Mouse (Mus musculus): ENCODE data around the gene Sema3d. TPM values are rescaled to one million over a fixed set of nuclear protein-coding genes. Genes with fewer than 3 reads are reported as not detected.
A peak's percentile ranks its signal among the peaks of the same experiment; 100 is the strongest.

The Sema3d gene
- polyA plus RNA-seq, 1 experiment from 2014 or later: 1.8 TPM

GRCm38 (mm10) chr5:12574551-12574950, 191.4 kb downstream of the Sema3d start:
- no peaks in the 10 kb centered on the region for H3K9me3 ChIP-seq
- H3K4me2 ChIP-seq: no peak overlapping the region
- no peaks in the 10 kb centered on the region for H3K36me3 ChIP-seq (replicated peaks)
- no peak overlapping the region for H3K9ac ChIP-seq
- WGBS: 71% methylated on average over 4 of the region's 4 CpGs
- no peaks in the 10 kb centered on the region for H3K27me3 ChIP-seq (replicated peaks)
- no peak for ATAC-seq (replicated peaks)
- H3K4me1 ChIP-seq: no peaks in the 10 kb centered on the region
- no peak overlapping the region for H3K4me3 ChIP-seq
- H3K27ac ChIP-seq: no peak overlapping the region

- Histone ChIP-seq H3K27me3 (replicated peaks) (no peaks in the 10 kb centered on the region), H3K9ac (no peak overlapping the region), H3K9me3 (no peaks in the 10 kb centered on the region), H3K27ac (no peak overlapping the region), H3K36me3 (replicated peaks) (no peaks in the 10 kb centered on the region), H3K4me3 (no peak overlapping the region), H3K4me2 (no peak overlapping the region), H3K4me1 (no peaks in the 10 kb centered on the region)
- WGBS: 83% methylated on average over 1 of the region's 1 CpGs
- no peak for ATAC-seq (replicated peaks)
Observed at GRCm38 (mm10) chr5:12575262-12575661, 192.1 kb downstream of the Sema3d start.

- H3K36me3 ChIP-seq (replicated peaks): no peaks in the 10 kb centered on the region
- H3K4me2 ChIP-seq: no peak overlapping the region
- no peaks in the 10 kb centered on the region for H3K27me3 ChIP-seq (replicated peaks)
- H3K9ac ChIP-seq: no peak overlapping the region
- H3K9me3 ChIP-seq: no peaks in the 10 kb centered on the region
- H3K4me3 ChIP-seq: no peak overlapping the region
- no peaks in the 10 kb centered on the region for H3K4me1 ChIP-seq
- ATAC-seq (replicated peaks): no peak
- H3K27ac ChIP-seq: no peak overlapping the region
- WGBS: 68% methylated on average over 4 of the region's 4 CpGs
Observed at GRCm38 (mm10) chr5:12579752-12580151, 196.6 kb downstream of the Sema3d start.

GRCm38 (mm10) chr5:12582540-12582939, 199.4 kb downstream of the Sema3d start:
- H3K27ac ChIP-seq: no peak overlapping the region
- H3K9me3 ChIP-seq: no peaks in the 10 kb centered on the region
- no peaks in the 10 kb centered on the region for H3K4me1 ChIP-seq
- no peaks in the 10 kb centered on the region for H3K27me3 ChIP-seq (replicated peaks)
- no peak overlapping the region for H3K9ac ChIP-seq
- H3K4me2 ChIP-seq: no peak overlapping the region
- no peaks in the 10 kb centered on the region for H3K36me3 ChIP-seq (replicated peaks)
- no peak for ATAC-seq (replicated peaks)
- WGBS: 84% methylated on average over 1 of the region's 1 CpGs
- no peak overlapping the region for H3K4me3 ChIP-seq

GRCm38 (mm10) chr5:12583293-12583834, 200.2 kb downstream of the Sema3d start:
- H3K9ac ChIP-seq: no peak overlapping the region
- H3K4me2 ChIP-seq: no peak overlapping the region
- no peak overlapping the region for H3K4me3 ChIP-seq
- no peak overlapping the region for H3K27ac ChIP-seq
- H3K4me1 ChIP-seq: no peaks in the 10 kb centered on the region
- H3K27me3 ChIP-seq (replicated peaks): no peaks in the 10 kb centered on the region
- no peaks in the 10 kb centered on the region for H3K36me3 ChIP-seq (replicated peaks)
- no peaks in the 10 kb centered on the region for H3K9me3 ChIP-seq
- 71% methylated on average over 3 of the region's 3 CpGs for WGBS
- ATAC-seq (replicated peaks): no peak

- H3K4me2 ChIP-seq: no peak overlapping the region
- ATAC-seq (replicated peaks): no peak
- 88% methylated on average over 9 of the region's 9 CpGs for whole genome bisulfite sequencing
- H3K4me3 ChIP-seq: no peak overlapping the region
- H3K4me1 ChIP-seq: no peaks in the 10 kb centered on the region
- H3K27me3 ChIP-seq (replicated peaks): no peaks in the 10 kb centered on the region
- H3K27ac ChIP-seq: no peak overlapping the region
- H3K9ac ChIP-seq: no peak overlapping the region
- H3K36me3 ChIP-seq (replicated peaks): no peaks in the 10 kb centered on the region
- no peaks in the 10 kb centered on the region for H3K9me3 ChIP-seq
Observed at GRCm38 (mm10) chr5:12584886-12585285, 201.7 kb downstream of the Sema3d start.

- H3K4me1 ChIP-seq: no peaks in the 10 kb centered on the region
- peak; percentile 76; the same call in 1 of the 2 replicates for ATAC-seq (replicated peaks)
- H3K36me3 ChIP-seq (replicated peaks): no peaks in the 10 kb centered on the region
- 8% methylated on average over 8 of the region's 8 CpGs for WGBS
- no peak overlapping the region for H3K9ac ChIP-seq
- H3K27me3 ChIP-seq (replicated peaks): no peaks in the 10 kb centered on the region
- no peaks in the 10 kb centered on the region for H3K9me3 ChIP-seq
- peak overlapping the region; percentile 28; the same call in 1 of the 2 replicates for H3K4me2 ChIP-seq
- H3K4me3 ChIP-seq: no peak overlapping the region
- no peak overlapping the region for H3K27ac ChIP-seq
Observed at GRCm38 (mm10) chr5:12634227-12634980, 251.2 kb downstream of the Sema3d start.

- whole genome bisulfite sequencing: 85% methylated on average over 7 of the region's 7 CpGs
- no peak for ATAC-seq (replicated peaks)
- H3K9me3 ChIP-seq: no peaks in the 10 kb centered on the region
- H3K9ac ChIP-seq: no peak overlapping the region
- no peak overlapping the region for H3K4me2 ChIP-seq
- no peak overlapping the region for H3K27ac ChIP-seq
- no peak overlapping the region for H3K4me3 ChIP-seq
- H3K27me3 ChIP-seq (replicated peaks): no peaks in the 10 kb centered on the region
- no peaks in the 10 kb centered on the region for H3K36me3 ChIP-seq (replicated peaks)
- no peaks in the 10 kb centered on the region for H3K4me1 ChIP-seq
Observed at GRCm38 (mm10) chr5:12637763-12638468, 254.7 kb downstream of the Sema3d start.
